Mouse (Mus musculus): ENCODE results near the gene Zfp960. TPM values are rescaled to one million over a fixed set of nuclear protein-coding genes. Genes with fewer than 3 reads are reported as not detected.
"Not testable (repeated sequence)": the region's sequence is repeated elsewhere in the genome, so short reads cannot be mapped to it uniquely, and the experiment has no call there.

Zfp960 gene
- 1 to 10 TPM; 6.2 to 8.1 (median 6.7) TPM for total RNA-seq (2022)

GRCm38 (mm10) chr17:17063628-17064494, at the start of gene Zfp960:
Zfp960 (plus strand) TSS chr17:17064113.
- peak; percentile 71 to 82 for DNase-seq (ENCODE audit: low spot score in 2 of 2)

- DNase-seq (ENCODE audit: low spot score in 2 of 2), result not testable (repeated sequence)
Measured at GRCm38 (mm10) chr17:17018071-17018470, 45.8 kb upstream of the Zfp960 start.

- DNase-seq (ENCODE audit: low spot score in 2 of 2), result not testable (repeated sequence)
Measured at GRCm38 (mm10) chr17:17059566-17059965, 4.3 kb upstream of the Zfp960 start.

GRCm38 (mm10) chr17:17120830-17121502, 57.1 kb downstream of the Zfp960 start, which contains the start of gene Zfp97:
Zfp97 (plus strand) TSS chr17:17121415.
- DNase-seq (ENCODE audit: low spot score in 2 of 2), result not testable (repeated sequence)

Other genes starting within 250 kb of the Zfp960 start
- gene Zfp97, start 57.3 kb downstream of the Zfp960 start, total RNA-seq (2022), result 1 to 10 TPM; 4.9 to 7.8 (median 6.1) TPM